Mouse (Mus musculus): ENCODE results near the gene Pmis2.

Gene Pmis2

GRCm38 (mm10) chr7:30671480-30671879, at the start of gene Pmis2:
Gene Pmis2, minus strand, starts transcription at chr7:30671605.
- DNase-seq (ENCODE audit: extremely low spot score, low spot score), result no peak

GRCm38 (mm10) chr7:30719669-30720068, 48.3 kb upstream of the Pmis2 start:
- DNase-seq (ENCODE audit: extremely low spot score, low spot score), result no peak

DNA sequence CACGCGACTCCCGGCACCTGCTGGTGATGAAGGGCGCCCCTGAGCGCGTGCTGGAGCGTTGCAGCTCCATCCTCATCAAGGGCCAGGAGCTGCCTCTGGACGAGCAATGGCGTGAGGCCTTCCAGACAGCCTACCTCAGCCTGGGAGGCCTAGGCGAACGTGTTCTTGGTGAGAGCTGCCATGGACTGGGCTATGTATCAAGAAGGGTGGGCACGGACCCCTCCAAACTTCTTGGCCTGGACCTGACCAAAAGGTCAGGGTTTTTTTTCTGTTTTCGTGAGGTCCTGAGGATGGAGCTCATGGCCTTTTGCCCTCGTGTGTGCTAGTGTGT, 46.3 kb upstream of the Pmis2 start:
- no peak for DNase-seq (ENCODE audit: extremely low spot score, low spot score)

- peak; percentile 80 for DNase-seq (ENCODE audit: extremely low spot score, low spot score)
These were observed 45.8 kb upstream of the Pmis2 start for GRCm38 (mm10) chr7:30717006-30717715.

DNA sequence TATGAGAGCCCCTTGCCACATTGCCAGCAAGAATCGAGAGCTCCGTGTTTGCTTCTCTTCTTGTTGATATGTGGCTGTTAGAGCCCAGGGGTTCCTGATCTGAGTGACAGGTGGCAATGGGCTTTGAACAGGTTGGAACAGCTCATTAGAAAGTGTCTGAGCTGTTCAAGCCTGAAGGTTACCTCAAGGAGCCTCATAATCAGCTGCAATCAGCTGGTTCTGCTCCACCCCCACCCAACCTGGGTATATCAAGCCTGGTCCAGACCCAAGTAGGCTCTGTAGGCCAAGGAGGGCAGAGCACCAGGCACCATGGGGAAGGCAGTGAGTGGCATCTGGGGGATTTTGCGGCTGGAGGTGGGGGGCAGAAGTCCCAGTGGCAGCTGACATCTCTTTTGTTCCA, 40.5 kb upstream of the Pmis2 start, which contains the start of gene Atp4a:
Atp4a (plus strand) TSS at position 268 of the 400 bp plus-strand sequence.
- no peak for DNase-seq (ENCODE audit: extremely low spot score, low spot score)

GRCm38 (mm10) chr7:30707441-30707840, 36.0 kb upstream of the Pmis2 start:
- DNase-seq (ENCODE audit: extremely low spot score, low spot score), result no peak

DNA sequence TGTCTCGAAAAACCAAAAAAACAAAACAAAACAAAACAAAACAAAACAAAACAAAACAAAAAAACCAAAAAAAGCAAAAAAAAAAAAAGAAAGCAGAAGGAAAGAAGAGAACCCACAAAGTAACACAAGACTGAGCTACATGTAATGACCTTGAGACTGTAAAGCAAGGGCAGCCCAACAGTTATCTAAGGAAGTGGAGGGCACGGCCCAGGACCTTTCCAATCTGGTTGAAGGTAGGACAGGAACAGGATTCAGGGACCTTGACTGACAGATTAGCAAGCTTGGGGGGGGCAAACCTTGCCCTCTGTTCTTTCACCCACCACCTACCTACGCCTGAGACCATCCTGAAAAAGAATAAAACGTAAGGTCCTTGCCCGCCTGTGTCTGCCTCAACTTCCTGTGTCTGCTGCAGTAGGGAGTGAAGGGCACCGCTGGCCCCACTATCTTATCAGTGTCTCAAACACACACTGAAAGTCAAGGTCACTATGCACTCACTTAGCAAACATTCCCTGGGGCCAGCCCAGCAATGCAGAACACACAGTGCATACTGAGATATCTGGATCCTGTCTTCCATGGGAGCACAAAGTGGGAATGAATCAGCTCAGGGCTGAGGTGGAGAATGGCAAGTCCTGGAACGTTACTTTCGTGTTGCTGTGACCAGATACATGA, 34.9 kb upstream of the Pmis2 start:
- no peak for DNase-seq (ENCODE audit: extremely low spot score, low spot score)

DNA sequence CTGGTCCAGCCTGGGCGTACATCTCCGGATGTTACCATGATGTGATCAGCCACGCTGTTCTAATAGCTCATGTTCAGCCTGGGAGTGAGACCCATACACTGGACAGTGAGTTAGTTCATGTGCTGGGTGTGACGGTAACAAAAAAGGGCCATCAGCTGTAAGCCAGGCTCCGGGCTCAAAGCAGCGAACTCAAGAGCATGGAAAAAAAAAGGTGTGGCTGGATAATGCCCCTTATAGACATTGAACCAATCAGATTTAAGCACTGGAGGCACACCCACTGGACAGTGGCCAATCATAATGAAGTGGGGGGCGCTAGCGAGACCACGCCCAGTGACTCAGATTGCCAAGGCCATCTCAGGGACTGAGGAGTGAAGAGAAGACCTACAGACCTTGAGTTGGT, 27.2 kb upstream of the Pmis2 start, which contains the start of gene 2200002J24Rik:
2200002J24Rik (plus strand) TSS at position 338 of the 400 bp plus-strand sequence.
- no peak for DNase-seq (ENCODE audit: extremely low spot score, low spot score)

DNA sequence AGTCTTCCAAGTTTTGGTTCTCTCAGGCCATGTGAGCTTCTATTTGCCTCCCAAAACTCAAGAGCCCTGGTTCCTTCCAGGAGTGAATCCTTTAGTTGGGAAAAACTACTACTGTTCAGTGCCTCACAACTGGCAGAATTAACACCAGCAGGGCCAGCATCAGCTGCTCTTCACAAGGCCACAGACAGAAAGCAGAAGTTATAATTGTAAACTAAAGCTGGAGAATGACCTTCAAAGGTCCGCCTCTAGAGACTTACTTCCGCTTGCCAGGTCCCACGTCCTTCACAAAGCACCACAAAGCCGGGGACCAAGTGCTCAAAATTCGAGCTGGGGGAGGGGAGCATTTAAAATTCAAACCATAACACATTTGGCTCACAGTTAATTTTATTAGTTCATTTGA, 26.7 kb upstream of the Pmis2 start:
- no peak for DNase-seq (ENCODE audit: extremely low spot score, low spot score)

DNA sequence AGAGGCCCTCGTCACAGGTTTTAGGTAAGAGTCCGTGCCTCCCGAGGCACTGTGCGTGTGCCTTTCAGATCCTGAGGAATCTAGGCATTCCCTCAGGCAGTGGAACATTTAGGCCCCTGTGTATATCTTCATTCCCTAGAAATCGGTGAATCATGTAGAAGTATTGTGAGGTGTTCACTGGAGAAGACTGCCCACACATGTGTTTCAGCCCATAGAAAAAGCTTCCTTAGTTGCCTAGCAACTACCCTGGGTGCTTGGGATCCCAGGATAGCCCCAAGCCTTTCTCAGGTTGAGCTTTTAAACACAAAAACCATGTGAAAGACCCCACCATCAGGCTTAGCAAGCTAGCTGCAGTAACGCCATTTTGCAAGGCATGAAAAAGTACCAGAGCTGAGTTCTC, 16.9 kb upstream of the Pmis2 start:
- no peak for DNase-seq (ENCODE audit: extremely low spot score, low spot score)

GRCm38 (mm10) chr7:30683425-30683824, 12.0 kb upstream of the Pmis2 start:
- no peak for DNase-seq (ENCODE audit: extremely low spot score, low spot score)

GRCm38 (mm10) chr7:30681897-30682296, 10.5 kb upstream of the Pmis2 start:
- no peak for DNase-seq (ENCODE audit: extremely low spot score, low spot score)

DNA sequence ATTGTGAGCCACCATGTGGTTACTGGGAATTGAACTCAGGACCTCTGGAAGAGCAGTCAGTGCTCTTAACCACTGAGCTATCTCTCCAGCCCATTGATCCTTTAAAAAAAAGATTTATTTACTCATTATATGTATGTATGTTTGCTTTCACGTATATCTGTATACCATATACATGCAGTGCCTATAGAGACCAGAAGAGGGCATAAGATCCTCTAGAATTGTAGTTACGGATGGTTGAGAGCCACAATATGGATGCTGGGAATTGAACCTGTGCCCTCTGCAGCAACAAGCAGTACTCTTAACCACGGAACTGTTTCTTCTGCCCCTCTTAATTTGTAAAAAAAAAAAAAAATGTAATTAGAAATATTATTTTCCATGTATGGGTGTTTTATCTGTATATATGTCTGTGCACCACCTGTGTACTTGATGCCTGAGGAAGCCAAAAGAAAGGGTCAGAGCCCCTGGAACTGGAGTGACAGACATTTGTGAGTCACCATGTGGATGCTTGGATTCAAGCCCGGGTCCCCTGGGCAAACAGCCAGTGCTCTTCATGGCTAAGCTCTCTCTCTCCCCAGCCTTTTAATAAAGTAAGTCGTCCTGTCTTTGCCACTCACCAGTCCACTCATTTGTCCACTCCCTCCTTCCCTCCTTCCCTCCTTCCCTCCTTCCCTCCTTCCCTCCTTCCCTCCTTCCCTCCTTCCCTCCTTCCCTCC, 7.0 kb upstream of the Pmis2 start:
- no peak for DNase-seq (ENCODE audit: extremely low spot score, low spot score)

GRCm38 (mm10) chr7:30669229-30669628, 2.2 kb downstream of the Pmis2 start:
- no peak for DNase-seq (ENCODE audit: extremely low spot score, low spot score)

DNA sequence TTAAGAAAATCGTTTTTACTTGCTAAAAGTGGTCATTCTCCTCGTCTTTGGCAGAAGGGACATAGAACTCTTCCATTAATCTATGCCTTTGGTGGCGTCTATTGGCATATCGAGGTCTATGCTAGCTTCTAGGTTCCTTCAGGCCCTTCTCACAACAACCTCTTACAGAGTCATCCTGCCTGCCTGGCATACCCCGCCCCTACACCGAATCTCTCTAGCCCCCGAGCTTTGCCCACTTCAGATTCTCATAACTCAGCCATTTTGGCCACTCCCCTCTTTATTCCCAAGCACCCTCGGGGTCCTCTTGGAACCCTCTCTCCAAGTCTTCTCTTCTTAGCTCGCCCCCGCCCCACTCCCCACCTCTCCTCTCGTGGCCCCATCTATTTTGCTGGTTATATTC, 6.1 kb downstream of the Pmis2 start:
- peak; percentile 22 for DNase-seq (ENCODE audit: extremely low spot score, low spot score)

DNA sequence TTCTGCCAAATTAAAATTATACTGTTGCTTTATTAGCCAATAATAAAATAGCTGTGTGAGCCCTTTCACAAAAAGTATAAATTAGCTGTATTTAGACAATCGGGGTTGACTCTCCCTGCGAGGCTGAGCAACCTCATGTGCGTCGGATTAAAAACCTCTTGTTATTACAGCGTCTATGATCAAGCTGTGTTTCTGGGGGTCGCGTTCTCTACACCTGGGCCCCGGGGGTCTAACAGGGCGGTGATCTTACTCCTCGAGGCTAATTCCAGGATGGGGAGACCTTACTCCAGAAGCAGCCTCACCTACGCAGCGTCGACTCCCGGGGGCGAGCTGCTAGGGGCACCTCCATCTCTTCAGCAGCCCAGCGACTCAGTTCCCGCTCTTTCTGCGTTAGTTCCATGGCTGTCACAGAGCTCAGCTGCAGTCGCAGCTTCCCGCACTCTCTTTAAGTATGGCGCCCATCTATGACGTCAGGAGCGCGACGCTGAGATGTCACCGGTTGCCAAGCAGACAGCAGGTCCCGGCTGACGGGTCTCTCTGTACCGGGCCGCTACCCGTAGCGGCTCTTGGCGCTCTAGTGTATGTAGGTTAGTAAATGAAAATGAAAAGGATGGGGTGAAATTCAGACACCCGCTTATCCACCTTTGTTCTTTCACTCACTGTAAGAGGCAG, 6.7 kb downstream of the Pmis2 start, which contains the start of gene Haus5:
Haus5 (minus strand) TSS at position 466 of the 672 bp plus-strand sequence.
- DNase-seq (ENCODE audit: extremely low spot score, low spot score), result peak; percentile 93

- DNase-seq (ENCODE audit: extremely low spot score, low spot score), result peak; percentile 92
These were observed 21.5 kb downstream of the Pmis2 start, which contains the start of gene Rbm42 for GRCm38 (mm10) chr7:30649591-30650540. Gene Rbm42, minus strand, starts transcription at chr7:30650317.

DNA sequence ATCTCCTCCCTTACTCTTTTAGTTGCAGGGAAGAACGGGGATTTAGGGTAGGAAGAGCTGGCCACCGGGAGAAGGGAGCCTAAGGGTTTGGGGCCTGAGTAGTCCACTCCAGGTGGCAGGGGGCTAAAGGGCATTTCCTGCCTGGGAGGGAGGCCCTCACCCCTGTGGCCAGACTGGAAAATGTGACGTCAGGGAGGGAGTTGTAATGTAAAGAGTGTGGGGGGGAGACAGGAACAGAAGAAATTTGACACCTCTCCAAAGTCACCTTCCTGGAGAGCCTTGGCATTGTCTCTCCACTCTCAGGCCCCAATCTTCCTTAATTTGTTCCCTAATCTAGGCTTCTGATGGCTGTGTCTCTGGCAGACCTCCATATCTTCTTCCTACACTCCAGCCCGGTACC, 32.3 kb downstream of the Pmis2 start:
- DNase-seq (ENCODE audit: extremely low spot score, low spot score), result no peak

GRCm38 (mm10) chr7:30636395-30636794, 35.0 kb downstream of the Pmis2 start:
- DNase-seq (ENCODE audit: extremely low spot score, low spot score), result no peak

- DNase-seq (ENCODE audit: extremely low spot score, low spot score), result no peak
These were observed 35.7 kb downstream of the Pmis2 start, which contains the start of gene Etv2 for GRCm38 (mm10) chr7:30635752-30636151. Gene Etv2, minus strand, starts transcription at chr7:30635852.

All from neural tube, embryonic 10.5 days (tissue).